Mouse (Mus musculus) CH12.LX (cell line): ENCODE results near the gene Ffar1. TPM values are rescaled to one million over a fixed set of nuclear protein-coding genes. Genes with fewer than 3 reads are reported as not detected.

Source experiments
- DNase-seq: peaks from one replicate; pipeline ENCODE4 v3.0.0-alpha.2; 2013; ENCODE audit errors: extremely low read depth
- H3K27ac ChIP-seq: 2 replicates; pipeline ENCODE4 v1.5.1; 2012; ENCODE audit warnings: low read depth, mild to moderate bottlenecking, control low read depth, moderate library complexity; ENCODE audit not compliant: insufficient read depth
- H3K27me3 ChIP-seq: replicated peaks from 2 replicates; pipeline ENCODE3; 2012; ENCODE audit warnings: inconsistent platforms
- H3K36me3 ChIP-seq, 2 experiments: replicated peaks in 1 of 2; 2 replicates each; pipeline versions ENCODE3 to v1.6.1; 2012; ENCODE audit warnings: inconsistent platforms in 1 of 2, low read length in 1 of 2, mild to moderate bottlenecking in 1 of 2, mixed read lengths in 1 of 2, moderate library complexity in 1 of 2; ENCODE audit not compliant: control insufficient read depth in 1 of 2, insufficient read depth in 1 of 2
- H3K4me1 ChIP-seq, 2 experiments: 2 replicates each; pipeline ENCODE4 v1.6.1; 2012; ENCODE audit warnings: inconsistent platforms in 1 of 2, moderate library complexity in 1 of 2; ENCODE audit not compliant: insufficient read depth in 2 of 2, control insufficient read depth in 1 of 2
- H3K4me2 ChIP-seq: 2 replicates; pipeline ENCODE4 v1.6.1; 2012; ENCODE audit warnings: low read depth, mild to moderate bottlenecking, control low read depth; ENCODE audit not compliant: poor library complexity, insufficient read depth, severe bottlenecking
- H3K4me3 ChIP-seq, 3 experiments: fragments of 150-350 bp in 1 of 3; sonication (generic) in 1 of 3; replicated peaks in 1 of 3; 2 replicates each; pipeline versions ENCODE3 to v1.5.1; 2011 to 2012; ENCODE audit warnings: low read depth in 2 of 3, low read length in 2 of 3, mild to moderate bottlenecking in 2 of 3, moderate library complexity in 2 of 3, control low read depth in 1 of 3, improper control_type of control experiment in 1 of 3, inconsistent platforms in 1 of 3, mixed read lengths in 1 of 3; ENCODE audit not compliant: poor library complexity in 1 of 3
- H3K79me2 ChIP-seq: replicated peaks from 2 replicates; pipeline ENCODE4 v1.6.1; 2012; ENCODE audit warnings: mild to moderate bottlenecking, moderate library complexity; ENCODE audit not compliant: control insufficient read depth, poor library complexity, insufficient read depth, severe bottlenecking; ENCODE audit errors: extremely low read depth
- H3K9ac ChIP-seq: 2 replicates; pipeline ENCODE4 v1.6.1; 2012; ENCODE audit warnings: low read depth, mild to moderate bottlenecking, control low read depth, moderate library complexity; ENCODE audit not compliant: insufficient read depth
- H3K9me3 ChIP-seq: replicated peaks from 2 replicates; pipeline ENCODE3; 2012; ENCODE audit warnings: low read length, inconsistent platforms, mixed read lengths
- CHD2 ChIP-seq: IDR thresholded peaks from 2 replicates; pipeline ENCODE4 v1.6.1; 2011; ENCODE audit warnings: low read length, improper control_type of control experiment
- CTCF ChIP-seq, 2 experiments: IDR thresholded peaks in 1 of 2; conservative IDR thresholded peaks in 1 of 2; 2 replicates each; pipeline ENCODE4 v1.5.1; 2011 to 2012; ENCODE audit warnings: low read depth in 2 of 2, low read length in 2 of 2, improper control_type of control experiment in 1 of 2, inconsistent platforms in 1 of 2, mild to moderate bottlenecking in 1 of 2, moderate library complexity in 1 of 2
- E2F4 ChIP-seq: IDR thresholded peaks from 2 replicates; pipeline ENCODE4 v1.6.1; 2011; ENCODE audit warnings: low read depth, low read length, improper control_type of control experiment; ENCODE audit not compliant: insufficient replicate concordance
- ELF1 ChIP-seq: IDR thresholded peaks from 2 replicates; pipeline ENCODE4 v1.6.1; 2014; ENCODE audit warnings: low read depth, mild to moderate bottlenecking, inconsistent platforms, low read length, improper control_type of control experiment
- EP300 ChIP-seq: IDR thresholded peaks from 2 replicates; pipeline ENCODE4 v1.6.1; 2011; ENCODE audit warnings: low read length, improper control_type of control experiment
- ETS1 ChIP-seq: conservative IDR thresholded peaks from 2 replicates; pipeline ENCODE4 v1.6.1; 2012; ENCODE audit warnings: low read depth, mild to moderate bottlenecking, inconsistent platforms, low read length, improper control_type of control experiment, moderate library complexity
- GABPA ChIP-seq: IDR thresholded peaks from 2 replicates; pipeline ENCODE4 v1.6.1; 2012; ENCODE audit warnings: low read depth, low read length, improper control_type of control experiment, inconsistent platforms; ENCODE audit not compliant: insufficient replicate concordance
- HCFC1 ChIP-seq: IDR thresholded peaks from 2 replicates; pipeline ENCODE4 v1.6.1; 2012; ENCODE audit warnings: low read depth, mild to moderate bottlenecking, inconsistent platforms, low read length, improper control_type of control experiment
- IRF4 ChIP-seq: IDR thresholded peaks from 2 replicates; pipeline ENCODE4 v1.6.1; 2014; ENCODE audit warnings: low read depth, mild to moderate bottlenecking, inconsistent platforms, low read length, improper control_type of control experiment
- JUN ChIP-seq: IDR thresholded peaks from 2 replicates; pipeline ENCODE4 v1.6.1; 2011; ENCODE audit warnings: low read depth, mild to moderate bottlenecking, low read length, improper control_type of control experiment, moderate library complexity; ENCODE audit not compliant: insufficient read depth
- JUND ChIP-seq: conservative IDR thresholded peaks from 2 replicates; pipeline ENCODE4 v1.6.1; 2011; ENCODE audit warnings: low read depth, low read length, improper control_type of control experiment
- KAT2A ChIP-seq: IDR thresholded peaks from 2 replicates; pipeline ENCODE4 v1.6.1; 2012; ENCODE audit warnings: low read length, improper control_type of control experiment, inconsistent platforms; ENCODE audit not compliant: insufficient replicate concordance
- MAFK ChIP-seq: IDR thresholded peaks from 2 replicates; pipeline ENCODE4 v1.6.1; 2011; ENCODE audit warnings: low read length, improper control_type of control experiment; ENCODE audit not compliant: insufficient replicate concordance
- MAX ChIP-seq: IDR thresholded peaks from 2 replicates; pipeline ENCODE4 v1.6.1; 2011; ENCODE audit warnings: low read length, improper control_type of control experiment
- MAZ ChIP-seq: IDR thresholded peaks from 2 replicates; pipeline ENCODE4 v1.6.1; 2012; ENCODE audit warnings: low read depth, mild to moderate bottlenecking, inconsistent platforms, low read length, improper control_type of control experiment, moderate library complexity
- MEF2A ChIP-seq: IDR thresholded peaks from 2 replicates; pipeline ENCODE4 v1.6.1; 2014; ENCODE audit warnings: low read depth, mild to moderate bottlenecking, inconsistent platforms, low read length, improper control_type of control experiment, borderline replicate concordance
- NELFE ChIP-seq: IDR thresholded peaks from 2 replicates; pipeline ENCODE4 v1.6.1; 2011; ENCODE audit warnings: low read depth, low read length, improper control_type of control experiment
- NRF1 ChIP-seq: IDR thresholded peaks from 2 replicates; pipeline ENCODE4 v1.6.1; 2014; ENCODE audit warnings: low read depth, mild to moderate bottlenecking, inconsistent platforms, low read length, improper control_type of control experiment, moderate library complexity
- PAX5 ChIP-seq: IDR thresholded peaks from 2 replicates; pipeline ENCODE4 v1.6.1; 2012; ENCODE audit warnings: low read length, inconsistent platforms, mixed read lengths
- POLR2A ChIP-seq: IDR thresholded peaks from 2 replicates; pipeline ENCODE4 v1.6.1; 2011; ENCODE audit warnings: low read depth, mild to moderate bottlenecking, improper control_type of control experiment, low read length
- POLR2AphosphoS2 ChIP-seq: IDR thresholded peaks from 2 replicates; pipeline ENCODE4 v1.6.1; 2011; ENCODE audit warnings: low read depth, low read length, improper control_type of control experiment
- RAD21 ChIP-seq: IDR thresholded peaks from 2 replicates; pipeline ENCODE4 v1.6.1; 2011; ENCODE audit warnings: low read depth, mild to moderate bottlenecking, low read length, improper control_type of control experiment, moderate library complexity
- RCOR1 ChIP-seq: conservative IDR thresholded peaks from 2 replicates; pipeline ENCODE4 v1.6.1; 2012; ENCODE audit warnings: low read depth, mild to moderate bottlenecking, inconsistent platforms, low read length, improper control_type of control experiment
- SIN3A ChIP-seq: IDR thresholded peaks from 2 replicates; pipeline ENCODE4 v1.6.1; 2012; ENCODE audit warnings: low read length, improper control_type of control experiment, inconsistent platforms
- SMC3 ChIP-seq: IDR thresholded peaks from 2 replicates; pipeline ENCODE4 v1.6.1; 2011; ENCODE audit warnings: low read depth, low read length, improper control_type of control experiment
- UBTF ChIP-seq: IDR thresholded peaks from 2 replicates; pipeline ENCODE4 v1.6.1; 2012; ENCODE audit warnings: low read depth, mild to moderate bottlenecking, inconsistent platforms, low read length, improper control_type of control experiment, moderate library complexity
- USF1 ChIP-seq: IDR thresholded peaks from 2 replicates; pipeline ENCODE4 v1.6.1; 2014; ENCODE audit warnings: low read depth, mild to moderate bottlenecking, inconsistent platforms, low read length, improper control_type of control experiment
- USF2 ChIP-seq: conservative IDR thresholded peaks from 2 replicates; pipeline ENCODE4 v1.6.1; 2011; ENCODE audit warnings: low read depth, low read length, improper control_type of control experiment
- ZC3H11A ChIP-seq: IDR thresholded peaks from 2 replicates; pipeline ENCODE4 v1.6.1; 2012; ENCODE audit warnings: low read depth, mild to moderate bottlenecking, inconsistent platforms, low read length, improper control_type of control experiment
- ZMIZ1 ChIP-seq: IDR thresholded peaks from 2 replicates; pipeline ENCODE4 v1.6.1; 2012; ENCODE audit warnings: low read depth, mild to moderate bottlenecking, inconsistent platforms, low read length, improper control_type of control experiment
- ZNF384 ChIP-seq: IDR thresholded peaks from 2 replicates; pipeline ENCODE4 v1.6.1; 2012; ENCODE audit warnings: low read depth, low read length, improper control_type of control experiment, inconsistent platforms
- dilution Hi-C: fragments of 300-500 bp; cut with MboI; formaldehyde crosslinking; loops from 2 replicates; pipeline ENCODE4 v1.14.3; 2020; ENCODE audit warnings: low sequenced_read_pairs; ENCODE audit not compliant: extremely low pct_unique_long_range_greater_than_20kb, extremely low pct_ligation_motif_present
- in situ Hi-C: fragments of 300-500 bp; cut with MboI; formaldehyde crosslinking; loops from 3 replicates; pipeline ENCODE4 v1.14.3; 2019; ENCODE audit warnings: low sequenced_read_pairs, low pct_ligation_motif_present, low pct_unique_long_range_greater_than_20kb, mixed read lengths
- polyA plus RNA-seq: library from polyadenylated mRNA; unstranded; fragments of >175 nt; gene quantifications from 2 replicates; pipeline ENCODE4 v1.2.1, GENCODE M21; 2012; ENCODE audit warnings: low read depth; ENCODE audit not compliant: insufficient read length
- total RNA-seq, 2 experiments: library from RNA; depleted of rRNA; stranded (reverse); fragments of 300-350 nt in 1 of 2; fragments of >200 nt in 1 of 2; gene quantifications; 2 replicates each; pipeline ENCODE4 v1.2.3; 2012 to 2014

Ffar1 gene
- total and polyA plus RNA-seq, 3 experiments = 0.34 to 17.2 (median 1.2) TPM

DNA sequence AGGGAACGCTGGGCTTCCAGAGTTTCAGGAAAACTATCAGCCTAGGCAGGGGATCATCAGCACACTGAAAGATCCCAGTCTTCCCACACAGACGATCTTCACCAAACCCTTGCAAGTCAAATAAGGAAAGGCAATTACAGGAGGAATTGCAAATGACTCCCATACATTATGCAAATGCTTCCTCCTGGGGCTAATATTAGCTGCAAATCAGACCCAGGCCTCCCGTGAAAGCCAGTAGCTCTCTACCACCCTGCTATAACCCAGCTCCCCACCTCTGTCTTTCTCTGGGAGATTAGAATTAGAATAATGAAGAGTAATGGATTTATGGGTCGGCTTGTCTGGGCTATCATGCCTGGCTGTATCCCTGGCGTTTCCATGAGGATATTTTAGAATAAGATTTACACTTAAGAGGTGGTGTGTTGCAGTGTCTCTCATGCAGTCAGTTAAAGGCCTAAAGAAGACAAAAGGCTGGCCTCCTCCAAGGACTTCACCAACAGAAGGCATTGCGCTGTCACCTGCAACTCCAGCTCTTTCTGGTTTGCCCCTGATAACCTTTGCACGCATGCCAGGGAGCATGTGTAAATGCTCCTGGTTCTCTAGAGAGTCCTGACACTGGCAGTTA, 16.6 kb downstream of the Ffar1 start:
- Histone ChIP-seq H3K9ac (no peak overlapping the region), H3K4me2 (no peak overlapping the region), H3K4me3 (no peak overlapping the region), H3K9me3 (no peaks in the 10 kb centered on the region), H3K27me3 (no peaks in the 10 kb centered on the region), H3K79me2 (no peaks in the 10 kb centered on the region), H3K36me3 (no peaks in the 10 kb centered on the region), H3K4me1 (peaks cover 12 to 38% of the 10 kb centered on the region in 2 experiments; a peak in 3 of 4 replicates), H3K27ac (no peak overlapping the region)
- dilution Hi-C loops (no loop called here), in situ Hi-C loops (no loop called here)
- TF ChIP-seq ZNF384 = no peak
- TF ChIP-seq MAZ = no peak
- no peak for TF ChIP-seq MAX
- TF ChIP-seq GABPA = no peak
- no peak for TF ChIP-seq POLR2AphosphoS2
- TF ChIP-seq RCOR1 = no peak
- no peak for TF ChIP-seq E2F4
- TF ChIP-seq CTCF (conservative IDR thresholded peaks at IDR 0.05 in 1 of 2, IDR thresholded peaks at IDR 0.05 in 1 of 2; ENCODE audit: low read depth in 2 of 2, low read length in 2 of 2) = no peak
- TF ChIP-seq ELF1 = no peak
- no peak for TF ChIP-seq NELFE
- no peak for TF ChIP-seq SMC3
- no peak for DNase-seq

DNA sequence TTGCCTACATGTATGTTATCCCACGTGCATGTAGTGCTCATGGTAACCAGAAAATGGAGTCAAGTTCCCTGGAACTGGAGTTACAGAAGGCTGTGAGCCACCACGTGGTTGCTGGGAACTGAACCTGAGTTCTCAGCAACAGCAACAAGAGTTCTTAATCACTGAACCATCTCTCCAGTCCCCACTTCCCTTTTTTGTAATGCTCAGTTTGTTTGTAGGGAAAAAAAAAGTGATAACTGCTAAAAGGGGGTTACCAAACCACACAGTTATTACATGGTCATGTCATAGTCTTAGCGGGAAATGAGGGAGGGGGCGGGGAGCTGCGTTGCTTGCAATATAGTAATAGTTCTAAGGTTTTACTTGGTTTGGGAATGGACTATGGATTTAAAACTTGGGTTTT, 19.3 kb downstream of the Ffar1 start:
- dilution Hi-C loops (no loop called here), in situ Hi-C loops (no loop called here)
- H3K36me3 ChIP-seq = no peaks in the 10 kb centered on the region
- no peak overlapping the region for H3K27ac ChIP-seq
- DNase-seq = peak; percentile 84
- H3K27me3 ChIP-seq = no peaks in the 10 kb centered on the region
- no peaks in the 10 kb centered on the region for H3K9me3 ChIP-seq
- no peak overlapping the region for H3K4me2 ChIP-seq
- H3K79me2 ChIP-seq = no peaks in the 10 kb centered on the region
- no peak overlapping the region for H3K4me3 ChIP-seq
- no peak overlapping the region for H3K9ac ChIP-seq
- peaks cover 12 to 38% of the 10 kb centered on the region in 2 experiments; a peak in 3 of 4 replicates for H3K4me1 ChIP-seq
- TF ChIP-seq ZC3H11A (no peak), HCFC1 (no peak), POLR2A (no peak), CHD2 (peak; percentile 30; the same call in 1 of the 2 replicates), USF2 (peak; percentile 44; the same call in 1 of the 2 replicates), EP300 (peak; percentile 78), SIN3A (no peak), IRF4 (peak; percentile 79; the same call in 1 of the 2 replicates), ZMIZ1 (no peak), GABPA (no peak), CTCF (conservative IDR thresholded peaks at IDR 0.05 in 1 of 2, IDR thresholded peaks at IDR 0.05 in 1 of 2; ENCODE audit: low read depth in 2 of 2, low read length in 2 of 2) (no peak), UBTF (no peak), ELF1 (no peak), KAT2A (no peak), POLR2AphosphoS2 (no peak), RAD21 (no peak), ETS1 (peak; percentile 51), NRF1 (no peak), USF1 (peak; percentile 42), ZNF384 (peak; percentile 88), MEF2A (peak; percentile 77), JUND (no peak), JUN (no peak), NELFE (no peak), RCOR1 (no peak), MAX (peak; percentile 93), MAZ (no peak), PAX5 (no peak), E2F4 (no peak), MAFK (no peak)
